Mouse (Mus musculus) induced T-regulatory cell, adult 2 months (primary cell): Measurements from ENCODE around the gene P4ha2.
A peak's percentile ranks its signal among the peaks of the same experiment; 100 is the strongest.

Experiments used
- DNase-seq: peaks from one replicate; pipeline ENCODE4 v3.0.0-alpha.2; 2012; ENCODE audit warnings: low read depth

Gene P4ha2

GRCm38 (mm10) chr11:54107239-54107638, 7.3 kb downstream of the P4ha2 start:
- no peak for DNase-seq

DNA sequence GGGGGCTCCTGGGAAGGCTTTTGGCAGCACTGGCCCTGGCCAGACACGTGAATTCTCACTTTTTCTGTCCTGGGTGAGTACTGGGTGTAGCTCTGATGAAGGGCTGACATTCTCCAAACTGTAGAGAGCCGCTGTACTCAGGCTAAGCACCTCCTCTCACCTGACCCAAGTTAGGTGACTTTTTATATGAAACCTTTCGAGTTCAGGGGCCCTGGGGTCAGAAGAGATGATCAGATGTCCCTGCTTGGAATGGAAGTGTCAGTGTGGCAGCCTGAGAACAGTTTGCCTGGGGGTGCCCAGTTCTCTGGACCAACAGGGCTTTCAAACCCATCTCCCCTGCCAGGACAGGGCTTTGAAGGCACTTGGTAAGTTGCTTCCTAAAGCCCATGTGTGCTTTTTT, 8.2 kb downstream of the P4ha2 start:
- DNase-seq, result no peak

GRCm38 (mm10) chr11:54108894-54109293, 9.0 kb downstream of the P4ha2 start:
- no peak for DNase-seq

- no peak for DNase-seq
Observed at GRCm38 (mm10) chr11:54111291-54111690, 11.4 kb downstream of the P4ha2 start.

GRCm38 (mm10) chr11:54111976-54112741, 12.3 kb downstream of the P4ha2 start:
- DNase-seq, result no peak

GRCm38 (mm10) chr11:54112920-54113319, 13.0 kb downstream of the P4ha2 start:
- no peak for DNase-seq

- no peak for DNase-seq
Observed at GRCm38 (mm10) chr11:54113352-54113751, 13.5 kb downstream of the P4ha2 start.

DNA sequence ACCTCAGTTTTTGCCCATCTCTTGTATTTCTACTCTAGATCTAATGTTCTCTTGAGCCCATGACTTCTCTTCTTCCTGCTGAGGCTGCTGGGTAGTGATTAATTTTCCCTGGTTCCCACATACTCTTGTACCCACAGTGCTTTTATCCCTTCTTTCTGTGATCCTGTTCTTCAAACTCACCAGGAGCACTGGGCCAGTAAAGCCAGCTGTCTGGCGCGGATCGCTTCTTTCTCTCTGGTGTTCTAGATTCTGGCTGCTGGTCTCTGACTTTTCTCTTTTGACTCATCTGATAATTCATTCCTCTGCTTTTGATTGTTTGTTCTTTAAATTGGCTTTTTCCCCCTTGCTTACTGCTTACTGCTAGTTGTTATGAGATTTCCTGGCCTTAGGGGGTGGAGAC, 14.9 kb downstream of the P4ha2 start:
- no peak for DNase-seq

DNA sequence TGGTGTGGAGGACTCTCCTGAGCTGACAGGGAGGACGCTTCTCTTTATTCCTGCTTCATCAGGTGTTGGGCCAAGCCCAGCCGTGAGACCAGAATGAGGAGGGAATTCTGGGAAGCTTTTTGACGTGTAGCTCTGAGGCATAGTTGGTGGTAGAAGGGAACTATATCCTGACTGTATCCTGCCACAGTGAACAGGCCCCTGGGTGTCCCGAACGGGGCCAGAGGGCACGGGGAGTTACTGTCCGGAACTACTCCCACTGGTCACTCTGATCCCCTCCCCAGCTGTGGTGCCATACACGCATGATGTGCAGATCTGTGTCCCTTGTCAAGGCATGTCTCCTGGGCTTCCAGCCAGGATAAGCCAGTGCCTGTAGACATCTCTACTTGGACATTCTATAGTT, 15.4 kb downstream of the P4ha2 start:
- no peak for DNase-seq

GRCm38 (mm10) chr11:54115911-54116310, 16.0 kb downstream of the P4ha2 start:
- no peak for DNase-seq

DNA sequence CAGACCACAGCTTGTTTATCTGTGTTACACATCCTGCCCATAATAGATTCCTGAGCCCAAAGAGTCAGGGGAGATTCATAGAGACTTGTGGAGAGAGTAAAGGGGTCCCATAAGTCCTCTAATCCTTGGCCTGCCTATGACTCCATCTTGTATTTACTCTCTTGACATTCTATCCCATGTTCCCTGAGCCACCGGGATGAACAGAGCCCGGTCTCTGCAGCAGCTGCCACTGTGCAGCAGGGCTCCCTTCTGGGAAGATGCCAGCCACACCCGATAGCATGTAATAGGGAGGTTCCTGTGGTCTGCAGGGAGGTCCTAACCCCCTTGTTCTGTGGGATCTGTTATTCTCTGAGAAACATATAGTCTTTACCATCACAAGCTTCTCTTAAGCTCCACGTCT, 16.5 kb downstream of the P4ha2 start:
- no peak for DNase-seq

DNA sequence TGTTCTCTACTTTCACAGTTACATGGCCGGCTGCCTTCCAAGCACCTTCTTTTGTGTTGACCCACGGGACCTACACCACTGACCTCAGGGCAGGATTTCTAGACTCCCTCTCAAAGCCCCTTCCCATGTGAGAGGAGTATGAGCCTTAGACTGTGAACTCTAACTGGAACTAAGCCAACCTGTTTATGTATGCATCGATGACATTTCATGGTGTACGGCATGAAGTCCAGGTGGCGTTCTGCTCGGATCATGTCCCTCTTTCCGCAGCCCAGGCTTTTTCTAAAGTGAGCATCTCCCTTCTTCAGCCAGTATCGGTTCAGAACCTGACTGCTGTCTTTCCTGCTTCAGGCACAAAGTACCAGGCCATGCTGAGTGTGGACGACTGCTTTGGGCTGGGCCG, 17.2 kb downstream of the P4ha2 start:
- no peak for DNase-seq

- DNase-seq, result no peak
Observed at GRCm38 (mm10) chr11:54119126-54119525, 19.2 kb downstream of the P4ha2 start.

DNA sequence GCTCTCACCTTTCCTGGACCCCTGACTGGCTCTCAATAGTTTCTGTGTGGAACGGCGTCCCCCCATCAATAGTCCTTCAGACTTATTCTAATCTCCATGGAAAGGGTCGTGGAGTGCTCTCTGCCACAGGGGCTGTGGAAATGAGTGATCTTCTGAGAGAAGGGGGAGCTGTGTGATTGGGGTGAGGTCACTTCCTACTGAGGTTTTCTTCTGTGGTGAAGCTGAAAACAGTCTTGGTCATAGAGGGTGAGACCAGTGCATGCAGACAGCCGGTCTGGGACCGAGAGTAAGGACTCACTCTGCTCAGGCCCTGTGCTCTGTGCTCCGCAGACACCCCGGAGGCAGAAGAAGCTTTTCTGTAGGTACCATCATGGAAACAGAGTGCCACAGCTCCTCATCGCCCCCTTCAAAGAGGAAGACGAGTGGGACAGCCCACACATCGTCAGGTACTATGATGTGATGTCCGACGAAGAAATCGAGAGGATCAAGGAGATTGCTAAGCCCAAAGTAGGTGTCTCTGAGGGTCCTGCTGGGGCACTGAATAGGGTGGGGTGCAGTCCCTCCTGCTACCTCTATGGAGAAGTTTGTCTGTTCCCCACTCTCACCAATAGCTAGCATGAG, 20.0 kb downstream of the P4ha2 start:
- DNase-seq, result no peak

DNA sequence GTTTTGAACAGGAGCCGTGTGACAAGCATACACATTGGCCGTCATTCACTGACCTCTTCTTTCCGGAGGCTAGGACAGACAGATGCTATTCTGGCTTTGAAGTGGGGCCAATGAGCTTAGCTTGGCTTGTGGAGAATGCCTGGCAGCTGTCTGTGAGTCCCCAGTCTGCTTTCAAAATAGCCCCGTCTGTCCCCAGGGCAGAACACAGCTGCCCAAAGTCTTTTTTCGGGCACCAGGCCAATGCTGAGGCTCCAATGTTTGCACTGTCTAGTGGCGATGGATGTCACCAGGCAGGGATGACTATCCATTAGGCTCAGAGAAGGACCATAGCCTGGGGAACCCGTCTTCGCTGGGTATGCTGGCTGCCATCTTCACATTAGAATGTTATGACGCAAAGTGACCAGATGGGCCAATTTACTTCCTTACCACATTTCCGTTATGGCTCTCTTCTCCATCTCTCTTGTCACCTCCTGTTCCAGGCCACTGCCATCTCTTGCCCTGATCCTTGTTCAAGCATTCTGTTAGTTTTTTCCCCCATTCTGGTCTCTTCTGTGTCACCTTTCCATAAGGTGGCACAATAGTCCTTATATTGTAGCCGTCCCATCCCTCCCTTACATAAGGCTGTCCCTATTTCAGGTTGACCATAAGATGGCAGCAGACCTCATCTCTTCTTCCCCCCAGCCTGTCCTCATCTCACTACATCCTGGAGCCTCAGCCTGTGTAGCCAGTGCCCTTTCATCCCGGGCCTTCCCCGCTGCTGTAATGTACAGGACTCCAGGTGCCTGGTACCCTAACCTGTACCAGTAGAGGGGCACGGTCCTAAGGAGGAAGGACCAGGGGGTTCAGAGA, 22.7 kb downstream of the P4ha2 start:
- peak; percentile 34 for DNase-seq

- DNase-seq, result no peak
Observed at GRCm38 (mm10) chr11:54125982-54126648, 26.2 kb downstream of the P4ha2 start.

DNA sequence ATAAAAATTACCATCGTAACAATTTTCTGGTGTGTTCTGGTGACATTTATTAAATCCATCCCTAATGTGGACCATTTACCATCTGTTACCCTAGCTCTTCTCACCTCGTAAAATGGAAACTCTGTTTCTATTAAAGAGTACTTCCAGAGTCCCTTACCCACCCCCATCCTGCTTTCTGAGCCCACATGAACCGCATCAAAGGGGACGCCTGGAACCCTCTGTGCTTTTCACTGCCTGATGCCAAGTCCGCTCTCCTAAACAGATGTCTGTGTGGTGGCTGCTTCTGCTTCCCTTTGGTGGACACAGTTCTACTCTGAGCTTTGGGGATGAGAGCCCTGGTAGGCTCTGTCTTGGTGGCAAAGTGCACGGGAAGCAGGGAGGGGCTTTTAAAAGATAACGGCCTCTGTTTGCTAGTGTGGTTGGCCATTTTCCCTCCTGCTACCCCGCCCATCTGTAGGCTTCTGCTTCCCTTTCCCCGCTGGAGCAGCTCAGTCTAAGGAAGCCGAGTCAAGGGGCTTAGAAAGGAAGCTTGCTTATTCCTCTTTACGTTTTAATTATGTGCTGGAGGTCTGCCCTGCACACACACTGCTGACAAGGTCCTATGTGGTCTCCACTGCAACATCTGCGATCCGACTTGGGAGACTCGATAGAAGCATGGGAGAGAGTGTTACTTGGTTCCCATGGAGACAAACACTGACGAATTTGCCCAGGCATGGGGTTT, 26.9 kb downstream of the P4ha2 start:
- no peak for DNase-seq

DNA sequence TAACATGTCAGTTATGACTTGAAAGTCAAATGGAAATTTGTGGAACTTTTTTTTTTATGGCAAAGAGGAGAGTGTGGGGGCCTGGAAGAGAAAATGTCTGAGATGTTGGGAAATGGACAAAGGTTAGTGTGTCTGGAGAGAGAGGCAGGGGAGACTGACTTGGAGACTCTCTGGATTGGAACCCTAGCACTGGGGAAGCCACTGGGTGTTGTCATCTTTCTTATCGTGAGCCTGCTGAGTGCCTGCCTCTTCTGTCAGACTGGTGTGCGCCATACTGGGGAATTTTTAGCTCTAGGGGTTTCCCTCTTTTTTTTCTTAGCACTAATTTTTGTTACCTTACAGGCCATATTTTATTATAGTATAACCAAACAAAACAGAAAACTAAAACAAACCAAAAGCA, 27.5 kb downstream of the P4ha2 start:
- no peak for DNase-seq

DNA sequence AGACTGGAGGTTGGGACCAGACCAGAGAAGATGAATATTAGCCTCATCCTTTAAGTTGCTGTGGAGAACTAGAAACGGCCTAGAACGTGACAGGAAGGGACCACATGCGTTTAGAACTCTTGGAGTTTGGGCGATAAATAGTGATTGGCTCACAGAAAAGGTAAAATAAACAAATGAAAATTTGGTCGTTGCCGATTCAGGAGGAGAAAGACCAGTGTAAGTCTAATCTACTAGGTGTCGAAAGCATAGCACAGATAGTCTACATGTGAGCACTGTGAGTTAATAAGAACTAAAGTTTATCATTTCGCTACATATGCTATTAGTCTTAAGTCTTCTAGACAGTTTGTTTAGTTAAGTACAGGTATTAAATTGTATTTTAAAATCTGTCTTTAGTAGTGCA, 30.1 kb downstream of the P4ha2 start:
- no peak for DNase-seq

GRCm38 (mm10) chr11:54130721-54131120, 30.8 kb downstream of the P4ha2 start:
- DNase-seq, result no peak

- DNase-seq, result no peak
Observed at GRCm38 (mm10) chr11:54132290-54132689, 32.4 kb downstream of the P4ha2 start.

- DNase-seq, result no peak
Observed at GRCm38 (mm10) chr11:54134905-54135304, 35.0 kb downstream of the P4ha2 start.
